Mouse (Mus musculus) hindbrain, embryonic 14.5 days (tissue): ENCODE measurements around the gene Nfib. TPM values are rescaled to one million over a fixed set of nuclear protein-coding genes. Genes with fewer than 3 reads are reported as not detected.

Source experiments
- ATAC-seq: fragments of 200-750 bp; cut with Nextera tagmentation; 2 replicates; pipeline ENCODE4 v1.8.0; 2017; ENCODE audit warnings: moderate number of reproducible peaks, mild to moderate bottlenecking, moderate TSS enrichment, moderate library complexity; ENCODE audit not compliant: low FRiP score
- DNase-seq: peaks from one replicate; pipeline ENCODE4 v3.0.0-alpha.2; 2015; ENCODE audit warnings: low spot score
- H3K27ac ChIP-seq: fragments of 300-500 bp; sonication (generic); 2 replicates; pipeline ENCODE4 v1.5.1; 2014; ENCODE audit warnings: mild to moderate bottlenecking, moderate library complexity
- H3K27me3 ChIP-seq: fragments of 300-500 bp; sonication (generic); 2 replicates; pipeline ENCODE4 v1.6.1; 2014; ENCODE audit warnings: mild to moderate bottlenecking, low read length, mixed read lengths; ENCODE audit not compliant: control insufficient read depth, insufficient read depth
- H3K36me3 ChIP-seq: fragments of 300-500 bp; sonication (generic); replicated peaks from 2 replicates; pipeline ENCODE4 v1.6.1; 2014; ENCODE audit not compliant: control insufficient read depth, insufficient read depth
- H3K4me1 ChIP-seq: fragments of 300-500 bp; sonication (generic); replicated peaks from 2 replicates; pipeline ENCODE4 v1.6.1; 2014; ENCODE audit warnings: antibody characterized with exemption, low read length, mixed read lengths; ENCODE audit not compliant: control insufficient read depth, insufficient read depth
- H3K4me2 ChIP-seq: fragments of 300-500 bp; sonication (generic); replicated peaks from 2 replicates; pipeline ENCODE4 v1.6.1; 2014; ENCODE audit warnings: mild to moderate bottlenecking, moderate library complexity
- H3K4me3 ChIP-seq: fragments of 300-500 bp; sonication (generic); replicated peaks from 2 replicates; pipeline ENCODE4 v1.5.1; 2014; ENCODE audit warnings: mild to moderate bottlenecking, low read length
- H3K9ac ChIP-seq: fragments of 300-500 bp; sonication (generic); 2 replicates; pipeline ENCODE4 v1.6.1; 2014
- H3K9me3 ChIP-seq: fragments of 300-500 bp; sonication (generic); 2 replicates; pipeline ENCODE4 v1.6.1; 2016; ENCODE audit warnings: low read length; ENCODE audit not compliant: control insufficient read depth
- WGBS: fragments of 180-500 bp; shearing (Covaris S2); extraction: QIAGEN DNeasy Blood & Tissue Kit; methylation state at CpG from one replicate; pipeline ENCODE4 v1.1.7; 2014; 5-methylcytosine and 5-hydroxymethylcytosine counted together
- polyA plus RNA-seq: library from polyadenylated mRNA; unstranded; fragments of >200 nt; fragmentation: Nextera tagmentation; extraction: Ambion mirVana; gene quantifications from 2 replicates; pipeline ENCODE4 v1.2.1, GENCODE M21; 2014

Nfib gene
- polyA plus RNA-seq, 1 experiment from 2014 or later = 90.8 TPM

DNA sequence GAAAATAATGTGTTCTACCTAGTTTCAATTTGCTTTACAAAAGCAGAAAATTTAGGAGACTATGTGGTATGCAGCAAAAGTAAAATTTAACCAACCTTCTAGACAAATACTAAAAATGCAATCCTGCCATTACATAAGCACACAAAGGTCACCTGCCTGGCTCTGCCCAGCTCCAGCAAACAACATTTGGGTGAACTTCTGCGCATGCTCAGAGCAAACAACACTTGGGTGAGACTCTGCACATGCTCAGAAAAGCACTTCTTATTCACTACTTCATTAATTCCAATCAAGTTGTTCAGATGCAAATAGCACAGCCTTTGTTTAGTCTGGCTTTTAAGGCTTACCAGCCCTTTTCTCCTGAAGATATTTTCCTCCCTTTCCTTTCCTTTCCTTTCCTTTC, 323.8 kb downstream of the Nfib start:
- ATAC-seq = no peak
- Histone ChIP-seq H3K27ac (no peak overlapping the region), H3K9me3 (no peaks in the 10 kb centered on the region), H3K4me3 (no peak overlapping the region), H3K9ac (no peak overlapping the region), H3K4me2 (no peak overlapping the region), H3K36me3 (no peaks in the 10 kb centered on the region), H3K27me3 (no peaks in the 10 kb centered on the region), H3K4me1 (peaks cover 17% of the 10 kb centered on the region)
- no peak for DNase-seq
- WGBS = 58% methylated on average over 1 of the region's 1 CpGs

DNA sequence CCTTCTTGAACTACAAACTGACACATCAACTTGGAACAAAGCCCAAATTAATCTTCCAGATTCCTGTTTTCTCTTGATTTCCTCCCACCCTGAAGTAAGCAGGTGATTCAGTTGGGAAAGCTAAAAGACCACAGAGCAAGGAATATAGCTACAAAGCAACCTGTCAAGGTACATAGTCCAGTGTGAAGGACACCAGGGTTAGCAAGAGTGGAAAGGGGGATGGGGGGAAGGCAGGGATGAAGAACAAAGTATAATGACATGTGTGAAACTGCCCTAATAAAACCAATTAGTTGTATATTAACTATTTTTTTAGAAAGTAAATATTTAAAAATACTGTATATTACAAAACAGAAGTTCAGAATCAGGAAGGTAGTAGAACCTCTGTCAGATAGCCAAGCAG, 325.0 kb downstream of the Nfib start:
- H3K4me3 ChIP-seq = no peak overlapping the region

DNA sequence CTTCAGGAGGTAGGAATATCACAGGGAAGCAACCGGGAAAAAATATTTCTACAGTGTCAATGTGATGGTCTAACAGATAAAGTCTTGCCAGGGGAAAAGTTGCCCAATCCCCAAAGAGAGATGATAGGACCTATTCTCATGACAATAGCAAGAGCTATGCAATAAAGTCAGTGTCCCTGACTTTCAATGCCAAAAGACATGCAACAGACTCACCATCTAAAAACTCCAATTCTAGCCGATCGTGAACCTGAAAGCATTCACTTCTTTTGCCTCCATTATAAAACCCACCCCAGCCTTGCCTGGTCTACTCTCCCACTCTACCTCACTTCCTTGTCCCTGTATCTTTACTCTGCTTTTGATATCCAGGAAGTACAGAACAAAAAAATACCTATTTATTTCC, 327.5 kb downstream of the Nfib start:
- ATAC-seq = no peak
- Histone ChIP-seq H3K9ac (no peak overlapping the region), H3K27ac (no peak overlapping the region)

More for the DNA sequence above, 325.0 kb downstream of the Nfib start:
- Histone ChIP-seq H3K36me3 (no peaks in the 10 kb centered on the region), H3K4me2 (no peak overlapping the region), H3K27ac (no peak overlapping the region), H3K9ac (no peak overlapping the region), H3K9me3 (no peaks in the 10 kb centered on the region), H3K27me3 (no peaks in the 10 kb centered on the region), H3K4me1 (peaks cover 17% of the 10 kb centered on the region)
- DNase-seq (no peak), ATAC-seq (no peak)

DNA sequence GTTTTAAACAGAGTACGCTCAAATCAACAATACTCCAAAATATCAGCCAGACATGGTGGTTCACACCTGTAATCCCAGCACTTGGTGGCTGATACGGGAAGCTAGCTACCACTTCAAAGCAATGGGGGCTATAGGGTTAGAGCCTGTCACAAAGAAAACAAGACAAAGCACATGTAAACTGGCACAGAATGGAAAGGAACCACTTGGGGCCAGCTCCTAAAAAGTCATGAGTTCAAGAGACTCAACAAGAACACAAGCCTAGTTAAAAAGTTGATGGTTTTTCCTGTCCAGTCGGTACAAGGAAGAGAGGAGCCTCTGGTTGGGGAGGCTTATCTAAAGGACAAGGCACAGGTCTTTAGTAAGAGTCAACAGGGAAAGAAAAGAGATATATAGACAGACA, 327.9 kb downstream of the Nfib start:
- no peak overlapping the region for H3K4me3 ChIP-seq
- no peaks in the 10 kb centered on the region for H3K27me3 ChIP-seq
- no peak overlapping the region for H3K9ac ChIP-seq
- H3K4me2 ChIP-seq = no peak overlapping the region
- no peaks in the 10 kb centered on the region for H3K4me1 ChIP-seq
- no peaks in the 10 kb centered on the region for H3K36me3 ChIP-seq
- 93% methylated on average over 3 of the region's 3 CpGs for WGBS
- no peaks in the 10 kb centered on the region for H3K9me3 ChIP-seq
- H3K27ac ChIP-seq = no peak overlapping the region
- ATAC-seq = no peak
- no peak for DNase-seq

More for the DNA sequence above, 327.5 kb downstream of the Nfib start:
- Histone ChIP-seq H3K36me3 (no peaks in the 10 kb centered on the region), H3K4me1 (no peaks in the 10 kb centered on the region), H3K4me3 (no peak overlapping the region), H3K4me2 (no peak overlapping the region), H3K27me3 (no peaks in the 10 kb centered on the region), H3K9me3 (no peaks in the 10 kb centered on the region)
- 94% methylated on average over 3 of the region's 3 CpGs for WGBS
- DNase-seq = no peak

GRCm38 (mm10) chr4:82374560-82374959, 331.0 kb downstream of the Nfib start:
- 76% methylated on average over 5 of the region's 5 CpGs for WGBS
- ATAC-seq (no peak), DNase-seq (no peak)
- Histone ChIP-seq H3K9me3 (no peaks in the 10 kb centered on the region), H3K27me3 (no peaks in the 10 kb centered on the region), H3K27ac (no peak overlapping the region), H3K4me1 (no peaks in the 10 kb centered on the region), H3K4me3 (no peak overlapping the region), H3K4me2 (no peak overlapping the region), H3K9ac (no peak overlapping the region), H3K36me3 (no peaks in the 10 kb centered on the region)

DNA sequence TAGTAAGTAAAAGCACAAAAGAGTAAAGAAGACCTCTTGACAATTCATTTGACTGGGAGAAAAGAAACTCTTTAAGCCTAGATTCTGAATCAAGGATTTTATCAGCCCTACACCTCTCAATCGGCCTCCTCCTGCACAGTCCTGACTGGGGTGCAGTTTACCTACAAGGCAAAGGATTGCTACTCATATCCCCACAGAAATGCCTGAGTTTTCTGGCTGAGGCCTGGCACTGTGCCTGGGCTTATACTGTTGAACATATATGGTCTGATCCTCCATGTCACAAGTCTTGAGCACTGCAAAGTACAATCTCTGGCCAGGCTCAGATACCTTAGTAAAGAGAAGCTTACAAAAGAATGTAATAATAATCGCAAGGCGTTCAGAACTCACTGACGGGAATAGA, 333.3 kb downstream of the Nfib start:
- DNase-seq = no peak
- WGBS = 93% methylated on average over 4 of the region's 4 CpGs
- no peak overlapping the region for H3K9ac ChIP-seq

DNA sequence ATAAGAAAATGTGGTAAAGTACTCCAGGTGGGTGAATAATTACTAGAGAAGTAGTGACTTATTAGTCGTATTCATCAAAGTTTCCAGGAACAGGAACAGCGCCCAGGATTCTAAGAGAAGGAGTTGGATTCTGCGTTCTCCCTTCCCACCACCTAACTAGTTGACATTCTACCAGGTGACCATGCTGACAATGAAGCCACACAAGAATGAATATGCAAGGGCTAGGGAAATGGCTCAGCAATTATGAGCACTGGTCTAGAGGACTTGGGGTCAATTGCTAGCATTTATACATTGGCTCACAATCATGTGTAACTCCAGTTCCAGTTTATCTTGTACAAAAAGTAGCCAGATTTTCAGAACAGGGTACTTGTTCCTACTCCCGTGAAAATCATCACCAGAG, 334.1 kb downstream of the Nfib start:
- DNase-seq (no peak), ATAC-seq (no peak)
- no peak overlapping the region for H3K9ac ChIP-seq
- H3K36me3 ChIP-seq = no peaks in the 10 kb centered on the region
- no peak overlapping the region for H3K4me3 ChIP-seq
- H3K4me1 ChIP-seq = no peaks in the 10 kb centered on the region
- H3K27ac ChIP-seq = no peak overlapping the region
- no peaks in the 10 kb centered on the region for H3K27me3 ChIP-seq
- H3K9me3 ChIP-seq = no peaks in the 10 kb centered on the region
- H3K4me2 ChIP-seq = no peak overlapping the region
- WGBS = 94% methylated on average over 4 of the region's 4 CpGs

More for the DNA sequence above, 333.3 kb downstream of the Nfib start:
- Histone ChIP-seq H3K4me1 (no peaks in the 10 kb centered on the region), H3K36me3 (no peaks in the 10 kb centered on the region), H3K9me3 (no peaks in the 10 kb centered on the region), H3K27ac (no peak overlapping the region), H3K27me3 (no peaks in the 10 kb centered on the region), H3K4me2 (no peak overlapping the region), H3K4me3 (no peak overlapping the region)
- no peak for ATAC-seq

GRCm38 (mm10) chr4:82369011-82369776, 336.4 kb downstream of the Nfib start:
- Histone ChIP-seq H3K4me1 (no peaks in the 10 kb centered on the region), H3K4me2 (no peak overlapping the region), H3K27me3 (no peaks in the 10 kb centered on the region), H3K4me3 (no peak overlapping the region), H3K27ac (no peak overlapping the region), H3K36me3 (no peaks in the 10 kb centered on the region), H3K9ac (no peak overlapping the region), H3K9me3 (no peaks in the 10 kb centered on the region)
- 91% methylated on average over 6 of the region's 6 CpGs for WGBS
- ATAC-seq = no peak
- DNase-seq = no peak

DNA sequence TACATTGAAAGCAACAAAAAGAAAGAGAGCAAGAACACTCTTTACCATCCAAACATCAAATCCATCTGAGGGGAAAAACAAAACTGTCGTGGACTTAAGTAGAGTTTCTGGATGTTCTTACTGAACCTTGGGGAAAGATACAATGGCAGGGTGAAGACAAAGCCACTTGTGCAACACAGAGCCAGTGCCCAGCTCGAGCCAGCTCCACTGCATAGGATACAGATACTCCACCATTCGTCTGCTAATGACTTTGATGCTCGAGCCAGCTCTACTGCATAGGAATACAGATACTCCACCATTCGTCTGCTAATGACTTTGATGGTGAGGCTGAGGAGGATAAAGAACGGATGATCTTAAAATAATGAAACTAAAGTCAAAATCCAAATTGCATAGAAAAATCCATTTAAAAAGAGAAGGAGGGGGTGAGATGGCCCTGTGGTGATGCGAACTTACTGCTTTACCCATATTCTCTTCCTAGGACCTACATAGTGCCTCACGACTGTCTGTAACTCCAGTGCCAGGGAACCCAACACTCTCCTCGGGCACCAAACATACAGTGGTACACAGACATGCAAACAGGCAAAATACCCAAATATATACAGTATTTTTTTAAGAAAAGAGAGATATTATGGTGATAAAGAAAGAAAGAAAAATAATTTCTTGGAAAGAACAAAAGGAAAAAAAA, 337.3 kb downstream of the Nfib start:
- WGBS = 71% methylated on average over 9 of the region's 9 CpGs
- ATAC-seq (no peak), DNase-seq (no peak)
- Histone ChIP-seq H3K27ac (no peak overlapping the region), H3K9ac (no peak overlapping the region), H3K27me3 (no peaks in the 10 kb centered on the region), H3K9me3 (no peaks in the 10 kb centered on the region), H3K36me3 (no peaks in the 10 kb centered on the region), H3K4me1 (no peaks in the 10 kb centered on the region), H3K4me2 (no peak overlapping the region), H3K4me3 (no peak overlapping the region)
